Comparison of ENCODE assay signal across 20 mouse cellular contexts in genomic region chr17:85548061-85548460, GRCm38 (mm10).
"Had no signal": no experiment of that assay in that cellular context is flagged by ENCODE, and none has a peak within 500 bp of the region (broad histone marks: within the 10 kb centered on the region; RNA-seq: fewer than 3 reads in every experiment).

No protein-coding gene starts in this region.

- H3K4me2 ChIP-seq: intestine, embryonic 15.5 days; limb, embryonic 12.5 days; limb, embryonic 15.5 days; lung, embryonic 15.5 days; midbrain, embryonic 12.5 days; midbrain, embryonic 15.5 days; neural tube, embryonic 12.5 days; neural tube, embryonic 15.5 days had no signal

- DNase-seq: kidney, adult 18-20 months; kidney, adult 9 months; kidney, postnatal 14 days; kidney, postnatal 4 days; lung, adult 18-20 months; lung, postnatal 10 days; lung, postnatal 36 days; retina, postnatal 1 day; thymus, adult 18-20 months; thymus, postnatal 4 days had no signal

- H3K4me3 ChIP-seq: intestine, embryonic 15.5 days; limb, embryonic 12.5 days; limb, embryonic 15.5 days; lung, embryonic 15.5 days; midbrain, embryonic 12.5 days; midbrain, embryonic 15.5 days; neural tube, embryonic 12.5 days; neural tube, embryonic 15.5 days had no signal

- H3K36me3 ChIP-seq: intestine, embryonic 15.5 days; limb, embryonic 12.5 days; limb, embryonic 15.5 days; lung, embryonic 15.5 days; midbrain, embryonic 12.5 days; midbrain, embryonic 15.5 days; neural tube, embryonic 12.5 days; neural tube, embryonic 15.5 days had no signal

- H3K27me3 ChIP-seq: intestine, embryonic 15.5 days; limb, embryonic 15.5 days; lung, embryonic 15.5 days; midbrain, embryonic 15.5 days; neural tube, embryonic 12.5 days; neural tube, embryonic 15.5 days had no signal

- H3K27ac ChIP-seq: intestine, embryonic 15.5 days; limb, embryonic 12.5 days; limb, embryonic 15.5 days; liver, embryonic 14.5 days; lung, embryonic 15.5 days; midbrain, embryonic 12.5 days; midbrain, embryonic 15.5 days; neural tube, embryonic 12.5 days; neural tube, embryonic 15.5 days; stomach, postnatal 0 days had no signal

- H3K9me3 ChIP-seq: intestine, embryonic 15.5 days; limb, embryonic 12.5 days; limb, embryonic 15.5 days; lung, embryonic 15.5 days; midbrain, embryonic 12.5 days; midbrain, embryonic 15.5 days; neural tube, embryonic 12.5 days; neural tube, embryonic 15.5 days had no signal

- H3K9ac ChIP-seq: intestine, embryonic 15.5 days; limb, embryonic 12.5 days; limb, embryonic 15.5 days; liver, embryonic 14.5 days; lung, embryonic 15.5 days; midbrain, embryonic 12.5 days; midbrain, embryonic 15.5 days; neural tube, embryonic 12.5 days; neural tube, embryonic 15.5 days had no signal

- H3K4me1 ChIP-seq: intestine, embryonic 15.5 days; limb, embryonic 15.5 days; lung, embryonic 15.5 days; midbrain, embryonic 12.5 days; midbrain, embryonic 15.5 days; neural tube, embryonic 12.5 days; neural tube, embryonic 15.5 days had no signal

- ATAC-seq: intestine, embryonic 15.5 days; midbrain, embryonic 15.5 days had no signal
